Mouse (Mus musculus): ENCODE results near the gene Btn2a2. TPM values are rescaled to one million over a fixed set of nuclear protein-coding genes. Genes with fewer than 3 reads are reported as not detected.

Btn2a2 gene
- polyA plus RNA-seq, 2 experiments from 2014 or later = not detected

DNA sequence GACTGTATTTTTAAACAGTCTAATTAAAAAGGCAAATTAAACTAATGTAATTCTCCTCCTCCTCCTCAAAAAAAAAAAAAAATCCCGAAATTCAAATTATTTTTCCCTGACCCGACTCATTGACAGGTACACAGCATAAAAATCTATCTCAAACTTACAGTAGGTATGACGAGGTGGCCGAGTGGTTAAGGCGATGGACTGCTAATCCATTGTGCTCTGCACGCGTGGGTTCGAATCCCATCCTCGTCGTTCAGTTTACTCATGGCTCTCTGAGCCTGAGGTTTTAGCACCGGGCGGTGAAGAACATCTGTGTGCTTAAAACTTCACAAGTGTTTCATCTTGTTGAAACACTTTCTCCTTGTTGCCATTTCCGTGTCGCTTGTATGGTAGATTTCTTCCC lies 33.0 kb upstream of the Btn2a2 start:
- peak; percentile 36 for ATAC-seq

DNA sequence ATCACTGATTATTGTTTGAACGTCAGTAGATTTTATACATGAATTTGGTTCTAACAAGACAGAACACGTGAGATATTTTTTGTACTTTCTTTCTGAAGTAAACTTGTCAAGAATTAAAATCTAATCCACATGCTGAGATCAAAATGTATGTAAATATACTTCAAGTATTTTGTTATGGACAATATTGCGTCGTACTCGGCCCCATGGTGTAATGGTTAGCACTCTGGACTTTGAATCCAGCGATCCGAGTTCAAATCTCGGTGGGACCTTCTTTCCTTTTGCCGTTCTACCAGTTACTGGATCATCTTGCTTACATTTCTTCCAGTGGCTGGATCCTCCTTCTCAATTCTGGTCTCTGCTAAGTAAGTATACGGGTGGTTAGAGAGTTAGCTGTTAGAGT lies 30.8 kb upstream of the Btn2a2 start:
- peak; percentile 32 for ATAC-seq

DNA sequence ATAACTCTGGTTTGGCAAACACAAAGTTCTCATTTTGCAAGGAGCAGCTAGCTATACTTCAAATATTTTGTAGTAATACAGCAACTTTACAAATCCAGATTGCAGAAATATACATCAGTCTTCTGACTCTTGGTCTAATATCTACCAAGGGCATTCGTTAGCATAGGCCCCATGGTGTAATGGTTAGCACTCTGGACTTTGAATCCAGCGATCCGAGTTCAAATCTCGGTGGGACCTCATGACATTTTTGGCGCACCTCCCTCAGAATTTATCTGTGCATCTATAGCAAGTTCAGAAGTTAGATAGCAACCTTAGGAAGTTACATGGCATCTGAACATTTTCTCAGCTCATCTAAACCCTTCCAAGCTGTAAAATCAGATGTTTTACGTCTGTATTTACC lies 30.2 kb upstream of the Btn2a2 start:
- ATAC-seq = peak; percentile 48

- ATAC-seq = no peak
Measured at GRCm38 (mm10) chr13:23518295-23518603, 29.6 kb upstream of the Btn2a2 start.

- ATAC-seq = peak; percentile 59
Measured at GRCm38 (mm10) chr13:23517603-23518294, 29.1 kb upstream of the Btn2a2 start.

- peak; percentile 44 for ATAC-seq
Measured at GRCm38 (mm10) chr13:23516822-23517602, 28.4 kb upstream of the Btn2a2 start.

- ATAC-seq = no peak
Measured at GRCm38 (mm10) chr13:23515826-23516620, 27.4 kb upstream of the Btn2a2 start.

DNA sequence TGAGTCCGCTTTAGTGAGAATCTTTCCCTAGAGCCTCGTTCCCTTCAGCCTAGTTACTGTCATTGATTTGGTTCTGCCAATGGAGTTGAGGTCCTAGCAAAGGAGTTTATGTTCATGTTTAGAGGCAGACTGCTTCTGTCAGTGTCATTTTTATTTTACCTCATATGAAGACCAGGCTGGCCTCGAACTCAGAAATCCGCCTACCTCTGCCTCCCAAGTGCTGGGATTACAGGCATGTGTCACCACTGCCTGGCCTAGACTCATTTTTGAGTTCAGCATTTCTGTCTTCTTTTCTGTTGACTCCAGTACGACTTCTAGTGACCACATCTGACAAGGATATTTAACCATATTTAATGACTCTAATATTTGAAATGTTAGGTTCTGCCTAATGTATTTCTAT lies 26.6 kb upstream of the Btn2a2 start:
- ATAC-seq = no peak

DNA sequence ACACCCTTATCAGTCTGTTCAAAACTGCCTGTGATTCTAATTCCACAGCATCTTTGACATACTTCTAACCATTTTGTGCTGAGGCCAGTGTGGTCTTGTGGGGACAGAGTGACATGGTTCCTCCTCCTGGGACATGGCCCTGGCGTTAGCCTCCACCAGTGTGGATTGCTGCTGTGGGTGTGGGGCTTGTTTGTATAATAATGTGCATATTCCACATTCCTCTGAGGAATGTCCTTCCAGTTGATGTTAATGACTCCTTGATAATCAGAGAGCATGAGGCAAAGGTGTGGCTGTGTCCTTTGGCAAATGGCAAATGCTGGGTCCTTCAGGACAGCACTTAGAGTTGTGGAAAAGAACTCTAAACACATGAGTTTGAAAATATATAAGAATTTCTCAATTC lies 24.9 kb upstream of the Btn2a2 start:
- ATAC-seq = no peak

GRCm38 (mm10) chr13:23510127-23510526 lies 21.5 kb upstream of the Btn2a2 start:
- no peak for ATAC-seq

GRCm38 (mm10) chr13:23506819-23507515 lies 18.3 kb upstream of the Btn2a2 start:
- no peak for ATAC-seq

DNA sequence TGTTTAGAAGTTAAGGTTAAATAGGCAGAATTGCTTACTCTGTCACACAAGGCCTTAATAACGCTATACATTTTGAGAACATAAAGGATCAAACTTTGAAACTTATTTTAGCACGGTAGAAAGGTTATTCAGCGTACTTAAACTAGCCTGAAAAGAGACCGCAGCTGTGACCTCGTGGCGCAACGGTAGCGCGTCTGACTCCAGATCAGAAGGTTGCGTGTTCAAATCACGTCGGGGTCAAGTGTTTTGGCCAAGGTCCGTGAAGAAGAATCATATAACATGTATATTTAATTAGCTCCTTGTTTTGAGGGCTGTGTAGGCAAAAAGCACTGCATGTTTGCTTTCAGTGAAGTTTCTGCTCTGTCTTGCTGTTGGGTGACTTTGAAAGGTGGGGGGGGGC lies 17.7 kb upstream of the Btn2a2 start:
- ATAC-seq = no peak

GRCm38 (mm10) chr13:23505662-23506345 lies 17.1 kb upstream of the Btn2a2 start:
- ATAC-seq = no peak

DNA sequence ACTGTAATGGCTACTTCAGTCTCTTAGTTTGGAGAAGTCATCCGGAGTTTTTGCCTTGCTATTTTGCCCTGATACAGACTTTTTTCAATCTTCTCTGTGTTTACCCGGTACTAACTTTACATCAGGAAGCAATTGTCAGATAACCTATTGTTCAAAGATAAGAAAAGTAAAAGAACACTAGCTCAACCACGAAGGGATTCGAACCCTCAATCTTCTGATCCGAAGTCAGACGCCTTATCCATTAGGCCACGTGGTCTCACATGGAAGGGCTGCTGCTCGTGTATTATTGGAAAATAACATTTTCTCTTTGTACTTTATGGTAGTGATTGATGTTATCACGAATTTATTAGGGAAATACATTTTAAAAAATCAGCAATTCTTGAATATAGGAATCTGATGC lies 15.1 kb upstream of the Btn2a2 start:
- peak; percentile 51 for ATAC-seq

GRCm38 (mm10) chr13:23502916-23503315 lies 14.3 kb upstream of the Btn2a2 start:
- no peak for ATAC-seq

- no peak for ATAC-seq
Measured at GRCm38 (mm10) chr13:23502031-23502567, 13.4 kb upstream of the Btn2a2 start.

DNA sequence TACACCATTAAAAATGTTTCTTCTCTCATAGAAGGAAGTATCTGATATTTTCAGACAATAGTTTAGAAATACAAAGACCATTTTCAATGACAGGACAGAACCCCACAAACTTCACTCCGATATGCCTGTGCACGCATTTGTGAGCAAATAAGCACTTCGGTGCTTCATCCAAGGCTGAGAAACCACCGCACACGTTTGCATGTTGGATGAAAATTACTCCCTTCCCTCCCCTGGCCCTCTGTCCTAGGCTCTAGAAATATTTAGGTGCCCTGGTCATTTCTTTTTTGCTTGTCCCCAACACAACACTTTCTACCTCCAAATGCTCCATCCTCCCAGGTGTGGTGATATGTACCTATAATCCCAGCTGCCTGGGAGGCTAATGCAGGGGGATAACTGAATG lies 12.9 kb upstream of the Btn2a2 start:
- ATAC-seq = no peak

GRCm38 (mm10) chr13:23500424-23501200 lies 12.0 kb upstream of the Btn2a2 start:
- ATAC-seq = peak; percentile 34

- no peak for ATAC-seq
Measured at GRCm38 (mm10) chr13:23499943-23500342, 11.3 kb upstream of the Btn2a2 start.

- no peak for ATAC-seq
Measured at GRCm38 (mm10) chr13:23498653-23499052, 10.0 kb upstream of the Btn2a2 start.

DNA sequence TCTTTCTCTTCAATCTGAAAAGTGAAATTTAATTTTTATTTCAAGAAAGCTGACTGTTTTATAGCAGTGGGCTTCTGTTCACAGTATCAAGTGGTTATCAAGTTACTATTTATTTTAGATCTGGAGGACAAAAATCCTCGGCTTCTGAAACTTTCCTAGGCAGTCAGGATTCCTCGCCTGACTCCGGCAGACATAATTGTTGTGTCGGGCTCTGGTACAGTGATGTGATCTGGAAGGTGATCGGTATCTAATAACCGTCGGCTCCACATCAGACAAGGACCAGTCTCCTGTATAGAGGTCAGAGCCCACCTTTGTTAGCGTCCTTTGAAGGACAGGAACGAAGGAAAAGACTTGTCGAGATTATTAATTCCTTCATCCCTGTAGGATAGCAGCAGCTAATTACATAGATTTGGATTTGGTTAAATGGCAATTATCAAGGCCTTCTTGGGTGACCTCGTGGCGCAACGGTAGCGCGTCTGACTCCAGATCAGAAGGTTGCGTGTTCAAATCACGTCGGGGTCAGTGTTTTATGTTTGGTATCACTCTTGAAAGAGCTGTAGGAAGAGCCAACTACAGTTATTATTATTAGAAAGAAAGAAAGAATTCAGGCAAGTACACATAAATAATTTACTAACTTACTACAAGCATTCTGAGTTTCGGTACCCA lies 9.1 kb upstream of the Btn2a2 start:
- ATAC-seq = no peak

Measured in CD4-positive, CD25-positive, alpha-beta regulatory T cell, adult 4 months (primary cell).